Mouse (Mus musculus) spleen, adult 2 months (tissue): ENCODE data around the gene Rpl37.

Experiments
- CTCF ChIP-seq: fragments of 200-500 bp; IDR thresholded peaks from 2 replicates; pipeline ENCODE4 v1.5.1; 2011; ENCODE audit warnings: mild to moderate bottlenecking, inconsistent platforms; ENCODE audit not compliant: insufficient read depth, insufficient read length, insufficient replicate concordance; ENCODE audit errors: extremely low read depth
- POLR2A ChIP-seq: fragments of 200-500 bp; IDR thresholded peaks from 2 replicates; pipeline ENCODE4 v1.6.1; 2011; ENCODE audit warnings: low read depth, low read length, inconsistent platforms

GRCm38 (mm10) chr15:5107686-5108654, 8.5 kb upstream of the Rpl37 start, which contains the start of gene Card6:
- peak; percentile 5; the same call in 1 of the 2 replicates for TF ChIP-seq POLR2A
- no peak for TF ChIP-seq CTCF
